Comparison of ENCODE assay signal across 30 mouse cellular contexts in the genomic region with DNA sequence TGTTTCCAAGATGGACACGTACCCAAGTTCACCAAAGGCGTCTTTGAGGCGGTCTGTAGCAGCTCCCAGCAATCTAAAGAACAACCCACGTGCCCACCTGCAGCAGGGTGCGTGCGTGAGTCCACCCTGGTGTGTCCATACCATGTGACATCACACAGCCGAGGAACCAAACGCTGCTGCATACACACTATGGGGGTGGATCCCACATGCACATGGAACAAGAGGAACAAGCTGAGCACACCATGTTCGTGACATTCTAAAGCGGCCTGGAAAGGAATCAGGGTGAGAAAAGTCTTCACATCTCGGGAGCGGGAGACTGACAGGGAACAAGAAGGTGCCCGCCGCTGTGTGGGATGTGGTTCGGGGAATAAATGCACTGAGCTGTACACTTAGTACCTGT. TPM values are rescaled to one million over a fixed set of nuclear protein-coding genes. Genes with fewer than 3 reads are reported as not detected.
DNase-seq lines count a peak whose midpoint lies in the region; ATAC-seq lines count a peak whose summit lies in the region.
"Had no signal": no experiment of that assay in that cellular context is flagged by ENCODE, and none has a peak within 500 bp of the region (broad histone marks: within the 10 kb centered on the region; RNA-seq: fewer than 3 reads in every experiment).

No protein-coding gene starts in this region.

- H3K9ac ChIP-seq in midbrain, embryonic 11.5 days (ENCODE audit: low read length), result no peak overlapping the region
- H3K9ac ChIP-seq: embryonic facial prominence, embryonic 13.5 days; embryonic facial prominence, embryonic 15.5 days; forebrain, embryonic 13.5 days; forebrain, embryonic 15.5 days; forebrain, postnatal 0 days had no signal

- no peaks in the 10 kb centered on the region for H3K27me3 ChIP-seq in midbrain, embryonic 11.5 days (ENCODE audit: control insufficient read depth, insufficient read depth, low read length)
- H3K27me3 ChIP-seq: embryonic facial prominence, embryonic 15.5 days; forebrain, embryonic 15.5 days had no signal

- H3K27ac ChIP-seq in midbrain, embryonic 11.5 days (ENCODE audit: low read depth, low read length), result no peak overlapping the region
- H3K27ac ChIP-seq: embryonic facial prominence, embryonic 13.5 days; embryonic facial prominence, embryonic 15.5 days; forebrain, embryonic 13.5 days; forebrain, embryonic 15.5 days had no signal

- no peaks in the 10 kb centered on the region for H3K9me3 ChIP-seq in midbrain, embryonic 11.5 days (ENCODE audit: control insufficient read depth, low read length)
- H3K9me3 ChIP-seq: embryonic facial prominence, embryonic 13.5 days; embryonic facial prominence, embryonic 15.5 days; forebrain, embryonic 13.5 days; forebrain, embryonic 15.5 days had no signal

- no peaks in the 10 kb centered on the region for H3K4me1 ChIP-seq in midbrain, embryonic 11.5 days (ENCODE audit: control insufficient read depth, insufficient read depth, low read length)
- H3K4me1 ChIP-seq: embryonic facial prominence, embryonic 13.5 days; embryonic facial prominence, embryonic 15.5 days; forebrain, embryonic 13.5 days; forebrain, embryonic 15.5 days had no signal

- 86% methylated on average over 15 of the region's 15 CpGs for WGBS in midbrain, embryonic 11.5 days

- H3K4me2 ChIP-seq in midbrain, embryonic 11.5 days, result no peak overlapping the region
- H3K4me2 ChIP-seq: embryonic facial prominence, embryonic 13.5 days; embryonic facial prominence, embryonic 15.5 days; forebrain, embryonic 13.5 days; forebrain, embryonic 15.5 days had no signal

- no peak overlapping the region for H3K4me3 ChIP-seq in midbrain, embryonic 11.5 days (ENCODE audit: low read depth, low read length)
- H3K4me3 ChIP-seq: embryonic facial prominence, embryonic 13.5 days; embryonic facial prominence, embryonic 15.5 days; erythroblast, embryonic 14.5 days; forebrain, embryonic 13.5 days; forebrain, embryonic 15.5 days had no signal

- DNase-seq in layer of hippocampus, adult 11-12 months (ENCODE audit: low spot score), result peak; percentile 37
- no peak for DNase-seq in layer of hippocampus, adult 8-10 months (ENCODE audit: low spot score in 2 of 2)
- DNase-seq in right cerebral cortex, adult 18-20 months, result peak; percentile 54
- no peak for DNase-seq in right cerebral cortex, adult 2 months (ENCODE audit: low spot score in 2 of 2)
- DNase-seq in ZHBTc4 (ENCODE audit: low read depth, low spot score), result peak; percentile 32
- DNase-seq in brain, adult 2 months (ENCODE audit: low read depth, low spot score), result peak; percentile 69
- no peak for DNase-seq in midbrain, embryonic 11.5 days (ENCODE audit: low spot score, missing footprints)
- DNase-seq: adrenal gland, adult 8-10 months; adrenal gland, postnatal 14 days; adrenal gland, postnatal 36 days; cerebellum, adult 11 months; cerebellum, adult 18-20 months; cerebellum, adult 8-10 months; cerebellum, adult 9-11 months; cerebellum, postnatal 14 days; cerebellum, postnatal 36 days; embryo, embryonic 11 days; forebrain, postnatal 0 days had no signal

- no peaks in the 10 kb centered on the region for H3K36me3 ChIP-seq in midbrain, embryonic 11.5 days (ENCODE audit: control insufficient read depth, insufficient read depth, low read length)
- H3K36me3 ChIP-seq: embryonic facial prominence, embryonic 13.5 days; embryonic facial prominence, embryonic 15.5 days; forebrain, embryonic 15.5 days had no signal

- no peak for ATAC-seq in midbrain, embryonic 11.5 days (ENCODE audit: low FRiP score)
- ATAC-seq: activated CD4-positive, CD25-positive, alpha-beta regulatory T cell, adult 4 months; forebrain, embryonic 13.5 days; forebrain, embryonic 15.5 days; forebrain, postnatal 0 days had no signal

RNA-seq across cellular contexts. Expression of gene Gm21969, which starts 34.6 kb away (rescaled TPM):
- total RNA-seq in layer of hippocampus, adult 8-10 months (2022), result not detected
- polyA plus RNA-seq in midbrain, embryonic 11.5 days (2014; fragmentation: Nextera tagmentation; extraction: Ambion mirVana), result not detected in 2 replicates
- total RNA-seq: adrenal gland, adult 18-20 months; adrenal gland, postnatal 14 days; adrenal gland, postnatal 36 days; common myeloid progenitor, adult 5-6 weeks; forebrain, postnatal 0 days; MEL had no signal
- polyA plus RNA-seq: activated CD4-positive, CD25-positive, alpha-beta regulatory T cell, adult 4 months; brain, embryonic 14.5 days; embryonic facial prominence, embryonic 11.5 days; embryonic facial prominence, embryonic 13.5 days; embryonic facial prominence, embryonic 15.5 days; forebrain, embryonic 11.5 days; forebrain, embryonic 13.5 days; forebrain, embryonic 15.5 days; forebrain, postnatal 0 days had no signal

RNA-seq across cellular contexts. Expression of gene Iffo2, which starts 38.0 kb away (rescaled TPM):
- total RNA-seq in layer of hippocampus, adult 8-10 months (2022), result 10 to 100 TPM; 16.0 to 18.5 (median 17.7) TPM
- 1.8 and 3.3 TPM in 2 replicates for polyA plus RNA-seq in midbrain, embryonic 11.5 days (2014; fragmentation: Nextera tagmentation; extraction: Ambion mirVana)
- polyA plus RNA-seq: erythroblast, embryonic 14.5 days had no signal

RNA-seq across cellular contexts. Expression of gene Aldh4a1, which starts 54.3 kb away (rescaled TPM):
- total RNA-seq in layer of hippocampus, adult 8-10 months (2022), result 10 to 100 TPM; 19.3 to 26.5 (median 21.0) TPM
- 9.9 and 11.2 TPM in 2 replicates for polyA plus RNA-seq in midbrain, embryonic 11.5 days (2014; fragmentation: Nextera tagmentation; extraction: Ambion mirVana)

Comparison
In these comparisons a context has a peak if more than half of its experiments do, and no peak if none do; other contexts are left out.
1. DNase-seq: peak in layer of hippocampus, adult 11-12 months (single experiment), right cerebral cortex, adult 18-20 months (single experiment), ZHBTc4 (single experiment) and brain, adult 2 months (single experiment); none in layer of hippocampus, adult 8-10 months (0 of 2), right cerebral cortex, adult 2 months (0 of 2) and midbrain, embryonic 11.5 days (single experiment).